Comparison of ENCODE assay signal across 17 mouse cellular contexts in the genomic region with DNA sequence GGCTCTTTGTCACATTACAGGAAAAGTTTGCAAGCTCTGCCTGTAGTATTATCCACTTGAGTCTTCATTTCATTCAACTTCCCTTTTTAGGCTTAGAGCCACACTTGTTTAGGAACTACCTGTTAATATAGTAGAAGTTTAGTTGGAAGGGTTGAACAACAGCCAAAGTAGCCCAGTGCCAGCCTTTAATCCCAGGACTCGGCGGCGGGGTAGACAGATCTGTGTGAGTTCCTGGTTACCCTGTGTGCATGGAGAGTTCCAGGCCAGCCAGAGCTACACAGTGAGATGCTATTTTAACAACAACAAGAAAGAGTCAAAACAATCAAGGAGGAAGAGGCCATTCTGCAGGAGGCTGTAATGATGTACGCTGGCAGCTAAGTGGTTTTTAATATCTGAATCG.
"Had no signal": no experiment of that assay in that cellular context is flagged by ENCODE, and none has a peak within 500 bp of the region (broad histone marks: within the 10 kb centered on the region; RNA-seq: fewer than 3 reads in every experiment).

No protein-coding gene starts in this region.

- DNase-seq: left cerebral cortex, postnatal 4 days; lung, adult 18-20 months; lung, postnatal 10 days; lung, postnatal 4 days; retina, postnatal 1 day; right cerebral cortex, postnatal 4 days; thymus, adult 2 months; thymus, postnatal 25 days had no signal

- H3K4me1 ChIP-seq: hindbrain, embryonic 15.5 days; limb, embryonic 13.5 days; megakaryocyte, embryonic 14.5 days; midbrain, embryonic 15.5 days; neural tube, embryonic 12.5 days; stomach, embryonic 15.5 days had no signal

- H3K9ac ChIP-seq: hindbrain, embryonic 15.5 days; limb, embryonic 13.5 days; liver, embryonic 14.5 days; midbrain, embryonic 15.5 days; neural tube, embryonic 12.5 days; stomach, embryonic 15.5 days had no signal

- H3K4me3 ChIP-seq: hindbrain, embryonic 15.5 days; limb, embryonic 13.5 days; megakaryocyte, embryonic 14.5 days; midbrain, embryonic 15.5 days; neural tube, embryonic 12.5 days; stomach, embryonic 15.5 days had no signal

- ATAC-seq: intestine, postnatal 0 days; midbrain, embryonic 15.5 days had no signal

- H3K36me3 ChIP-seq: hindbrain, embryonic 15.5 days; limb, embryonic 13.5 days; midbrain, embryonic 15.5 days; neural tube, embryonic 12.5 days; stomach, embryonic 15.5 days had no signal

- H3K27me3 ChIP-seq: hindbrain, embryonic 15.5 days; midbrain, embryonic 15.5 days; neural tube, embryonic 12.5 days; stomach, embryonic 15.5 days had no signal

- H3K27ac ChIP-seq: hindbrain, embryonic 15.5 days; limb, embryonic 13.5 days; liver, embryonic 14.5 days; midbrain, embryonic 15.5 days; neural tube, embryonic 12.5 days; stomach, embryonic 15.5 days had no signal

- H3K4me2 ChIP-seq: hindbrain, embryonic 15.5 days; limb, embryonic 13.5 days; midbrain, embryonic 11.5 days; midbrain, embryonic 15.5 days; neural tube, embryonic 12.5 days; stomach, embryonic 15.5 days had no signal

- H3K9me3 ChIP-seq: hindbrain, embryonic 15.5 days; limb, embryonic 13.5 days; megakaryocyte, embryonic 14.5 days; midbrain, embryonic 15.5 days; neural tube, embryonic 12.5 days; stomach, embryonic 15.5 days had no signal
